Mouse (Mus musculus) spleen, adult 2 months (tissue): ENCODE results near the gene Tchhl1. TPM values are rescaled to one million over a fixed set of nuclear protein-coding genes. Genes with fewer than 3 reads are reported as not detected.
A peak's percentile ranks its signal among the peaks of the same experiment; 100 is the strongest.
"Not testable (repeated sequence)": the region's sequence is repeated elsewhere in the genome, so short reads cannot be mapped to it uniquely, and the experiment has no call there.

Source experiments
- DNase-seq, 2 experiments: peaks; one replicate each; pipeline versions ENCODE4 v3.0.0 to v3.0.0-alpha.2; 2012 to 2021; ENCODE audit warnings: low spot score in 2 of 2, low read depth in 1 of 2
- H3K27ac ChIP-seq: fragments of 200-500 bp; 2 replicates; pipeline ENCODE4 v1.5.1; 2012; ENCODE audit warnings: low read length, inconsistent platforms; ENCODE audit not compliant: insufficient read depth
- H3K27me3 ChIP-seq: fragments of 200-500 bp; 2 replicates; pipeline ENCODE4 v1.6.1; 2012; ENCODE audit warnings: mild to moderate bottlenecking, moderate library complexity, low read length, inconsistent platforms; ENCODE audit not compliant: control insufficient read depth, insufficient read depth
- H3K36me3 ChIP-seq: fragments of 200-500 bp; 2 replicates; pipeline ENCODE4 v1.6.1; 2012; ENCODE audit warnings: mild to moderate bottlenecking, low read length, inconsistent platforms; ENCODE audit not compliant: control insufficient read depth, insufficient read depth
- H3K4me1 ChIP-seq: fragments of 200-500 bp; 2 replicates; pipeline ENCODE4 v1.6.1; 2011; ENCODE audit warnings: inconsistent platforms; ENCODE audit not compliant: control insufficient read depth, insufficient read depth, insufficient read length
- H3K4me3 ChIP-seq: fragments of 200-500 bp; 2 replicates; pipeline ENCODE4 v1.5.1; 2011; ENCODE audit warnings: mild to moderate bottlenecking, inconsistent platforms; ENCODE audit not compliant: insufficient read depth, insufficient read length; ENCODE audit errors: extremely low read depth
- CTCF ChIP-seq: fragments of 200-500 bp; IDR thresholded peaks from 2 replicates; pipeline ENCODE4 v1.5.1; 2011; ENCODE audit warnings: mild to moderate bottlenecking, inconsistent platforms; ENCODE audit not compliant: insufficient read depth, insufficient read length, insufficient replicate concordance; ENCODE audit errors: extremely low read depth
- POLR2A ChIP-seq: fragments of 200-500 bp; IDR thresholded peaks from 2 replicates; pipeline ENCODE4 v1.6.1; 2011; ENCODE audit warnings: low read depth, low read length, inconsistent platforms
- WGBS: fragments of 180-500 bp; shearing (Covaris S2); methylation state at CpG from one replicate; pipeline ENCODE4 v1.1.7; 2018; 5-methylcytosine and 5-hydroxymethylcytosine counted together
- polyA plus RNA-seq: library from polyadenylated mRNA; depleted of rRNA; stranded (reverse); fragments of >200 nt; gene quantifications from 2 replicates; pipeline ENCODE4 v1.2.3, GENCODE M21; 2012

The Tchhl1 gene
- polyA plus RNA-seq, 1 experiment = not detected

GRCm38 (mm10) chr3:93446128-93446755 lies 22.3 kb upstream of the Tchhl1 start:
- 4% methylated on average over 54 of the region's 54 CpGs for WGBS
- TF ChIP-seq CTCF (no peak), POLR2A (no peak)
- Histone ChIP-seq H3K27me3 (peaks cover 26% of the 10 kb centered on the region), H3K27ac (no peak overlapping the region), H3K4me3 (no peak overlapping the region), H3K36me3 (no peaks in the 10 kb centered on the region), H3K4me1 (peaks cover 6% of the 10 kb centered on the region; the same call in 1 of the 2 replicates)
- no peak for DNase-seq

DNA sequence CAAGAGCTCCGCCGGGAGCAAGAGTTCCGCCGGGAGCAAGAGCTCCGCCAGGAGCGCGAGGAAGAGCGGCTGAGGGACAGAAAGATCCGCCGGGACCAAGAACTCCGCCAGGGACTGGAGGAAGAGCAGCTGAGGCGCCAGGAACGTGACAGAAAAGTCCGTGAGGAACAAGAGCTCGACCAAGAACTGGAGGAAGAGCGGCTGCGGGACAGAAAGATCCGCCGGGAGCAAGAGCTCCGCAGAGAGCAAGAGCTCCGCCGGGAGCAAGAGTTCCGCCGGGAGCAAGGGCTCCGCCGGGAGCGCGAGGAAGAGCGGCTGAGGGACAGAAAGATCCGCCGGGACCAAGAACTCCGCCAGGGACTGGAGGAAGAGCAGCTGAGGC lies 21.8 kb upstream of the Tchhl1 start:
- not testable (repeated sequence) for DNase-seq, H3K36me3 ChIP-seq, H3K4me1 ChIP-seq, H3K4me3 ChIP-seq, H3K27ac ChIP-seq
- H3K27me3 ChIP-seq = peaks cover 26% of the 10 kb centered on the region
- 4% methylated on average over 32 of the region's 32 CpGs for WGBS

GRCm38 (mm10) chr3:93447138-93447841 lies 21.3 kb upstream of the Tchhl1 start:
- 2% methylated on average over 59 of the region's 59 CpGs for WGBS
- no peak for DNase-seq
- no peak for TF ChIP-seq POLR2A
- TF ChIP-seq CTCF = no peak
- Histone ChIP-seq H3K4me3 (peak overlapping the region; percentile 24; the same call in 1 of the 2 replicates), H3K27ac (no peak overlapping the region), H3K27me3 (peaks cover 26% of the 10 kb centered on the region), H3K36me3 (no peaks in the 10 kb centered on the region), H3K4me1 (peaks cover 6% of the 10 kb centered on the region; the same call in 1 of the 2 replicates)

GRCm38 (mm10) chr3:93466556-93466955 lies 2.0 kb upstream of the Tchhl1 start:
- DNase-seq = no peak
- no peak for TF ChIP-seq POLR2A
- no peak for TF ChIP-seq CTCF
- H3K27ac ChIP-seq = no peak overlapping the region
- H3K4me1 ChIP-seq = no peaks in the 10 kb centered on the region
- H3K36me3 ChIP-seq = no peaks in the 10 kb centered on the region
- no peak overlapping the region for H3K4me3 ChIP-seq
- H3K27me3 ChIP-seq = no peaks in the 10 kb centered on the region
- 69% methylated on average over 3 of the region's 3 CpGs for WGBS

DNA sequence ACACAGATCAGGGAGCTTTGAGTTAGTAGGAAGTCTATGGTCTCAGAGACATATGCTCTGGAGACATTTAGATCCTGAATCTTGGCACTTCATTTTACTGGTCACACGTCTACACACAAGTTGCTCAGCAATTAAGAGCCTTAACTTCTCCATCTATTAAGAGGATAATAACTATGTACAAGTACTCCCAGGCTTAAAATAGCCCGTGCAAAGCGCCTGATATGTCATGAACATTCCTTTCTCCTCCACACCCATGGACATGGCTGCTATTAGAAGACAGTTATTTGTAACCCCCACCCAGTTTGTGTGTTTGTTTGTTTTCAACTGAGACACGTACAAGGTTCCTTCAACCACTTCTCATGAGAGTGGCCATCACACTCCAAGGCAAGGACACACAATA lies 1.4 kb upstream of the Tchhl1 start:
- H3K4me3 ChIP-seq = no peak overlapping the region
- no peaks in the 10 kb centered on the region for H3K4me1 ChIP-seq
- DNase-seq = no peak
- no peaks in the 10 kb centered on the region for H3K36me3 ChIP-seq
- H3K27ac ChIP-seq = no peak overlapping the region
- TF ChIP-seq POLR2A (no peak), CTCF (no peak)
- 88% methylated on average over 4 of the region's 4 CpGs for WGBS
- no peaks in the 10 kb centered on the region for H3K27me3 ChIP-seq

- no peaks in the 10 kb centered on the region for H3K4me1 ChIP-seq
- no peak overlapping the region for H3K4me3 ChIP-seq
- no peaks in the 10 kb centered on the region for H3K36me3 ChIP-seq
- no peak overlapping the region for H3K27ac ChIP-seq
- no peaks in the 10 kb centered on the region for H3K27me3 ChIP-seq
- no peak for DNase-seq
- TF ChIP-seq CTCF (no peak), POLR2A (no peak)
- 63% methylated on average over 3 of the region's 3 CpGs for WGBS
Measured at GRCm38 (mm10) chr3:93469629-93470028, 1.1 kb downstream of the Tchhl1 start.

DNA sequence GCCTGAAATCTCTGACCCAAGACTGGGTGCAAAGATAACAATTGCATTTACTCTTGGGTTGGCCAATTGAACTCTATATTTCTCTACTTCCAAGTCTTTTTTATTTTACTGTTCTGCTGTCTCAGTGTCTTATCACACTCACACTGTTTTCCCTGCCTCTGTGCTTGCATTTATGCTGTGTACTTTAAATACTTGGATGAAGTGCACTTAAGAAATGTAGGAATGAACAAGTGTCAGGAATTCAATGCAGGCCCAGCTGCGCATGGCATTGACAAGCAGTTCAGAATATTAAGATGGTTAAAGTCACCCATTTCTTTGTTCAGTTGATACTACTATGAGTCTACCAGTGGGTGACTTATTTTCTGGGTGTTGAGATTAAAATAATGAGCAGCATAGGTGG lies 11.5 kb downstream of the Tchhl1 start:
- H3K27ac ChIP-seq = no peak overlapping the region
- H3K4me3 ChIP-seq = no peak overlapping the region
- H3K4me1 ChIP-seq = no peaks in the 10 kb centered on the region
- TF ChIP-seq CTCF = no peak
- no peak for TF ChIP-seq POLR2A
- no peak for DNase-seq
- H3K27me3 ChIP-seq = no peaks in the 10 kb centered on the region; the same call in 1 of the 2 replicates
- no peaks in the 10 kb centered on the region for H3K36me3 ChIP-seq
- 94% methylated on average over 1 of the region's 1 CpGs for WGBS
